Mouse (Mus musculus) embryonic stem cell, embryonic (primary cell): Measurements from ENCODE around the gene Mark2.

Experiments
- CTCF ChIA-PET, 4 experiments: fragments of 300-600 bp in 2 of 4; fragments of 350-600 bp in 2 of 4; sonication (Branson Sonifier 250); formaldehyde crosslinking; loops; one replicate each; lab custom pipeline; 2022; ENCODE audit warnings: inconsistent platforms in 2 of 4; lab: Charles Lee
- POLR2A ChIA-PET, 4 experiments: fragments of 300-600 bp in 2 of 4; fragments of 350-600 bp in 2 of 4; sonication (Branson Sonifier 250); formaldehyde crosslinking; loops; one replicate each; lab custom pipeline; 2022; ENCODE audit warnings: antibody characterized with exemption in 4 of 4, inconsistent platforms in 1 of 4; lab: Charles Lee

Mark2 gene

GRCm38 (mm10) chr19:7341512-7342397 lies at the start of gene Mark2:
TSS of gene Mark2 (minus strand) at chr19:7341860.
- CTCF ChIA-PET: interaction anchor here (0.6 to 1.3 kb wide), 18 partner anchors 9 to 362 kb away, joined by 3 to 6 read pairs (median 3); partner anchors contain the start of gene Rcor2 (in 1 of the 4)

GRCm38 (mm10) chr19:7388488-7388887 lies 46.8 kb upstream of the Mark2 start:
- POLR2A ChIA-PET: interaction anchor here (0.5 to 1.7 kb wide), 32 partner anchors 11 to 1777 kb away, joined by 3 to 9 read pairs (median 4); partner anchors contain the start of gene Atl3 (in 1 of the 4)
- CTCF ChIA-PET: interaction anchor here in 3 of 4 experiments (0.5 to 1.1 kb wide), 12 partner anchors 8 to 455 kb away, joined by 3 to 7 read pairs (median 4); partner anchors contain the start of gene 2700081O15Rik (in 1 of the 3)

More at GRCm38 (mm10) chr19:7341512-7342397, at the start of gene Mark2:
- POLR2A ChIA-PET: interaction anchor here (0.6 to 7.8 kb wide), 71 partner anchors 8 to 1461 kb away, joined by 3 to 97 read pairs (median 4); partner anchors contain the start of genes Naa40 (in 2 of the 4), Cox8a (in 1 of the 4), Dnajc4 (in 1 of the 4) and Otub1 (in 1 of the 4)

GRCm38 (mm10) chr19:7386042-7386441 lies 44.4 kb upstream of the Mark2 start:
- CTCF ChIA-PET: interaction anchor here in 1 of 4 experiments (0.9 kb wide), 1 partner anchor 10 kb away, joined by 3 read pairs; no protein-coding TSS in a partner anchor
- POLR2A ChIA-PET: interaction anchor here in 1 of 4 experiments (0.8 to 1.9 kb wide), 6 partner anchors 8 to 124 kb away, joined by 3 to 7 read pairs (median 4); no protein-coding TSS in a partner anchor

- POLR2A ChIA-PET: interaction anchor here (0.6 to 6.7 kb wide), 24 partner anchors 9 to 1340 kb away, joined by 3 to 49 read pairs (median 5); partner anchors contain the start of genes 2700081O15Rik (in 1 of the 4), Mark2 (in 1 of the 4) and Slc3a2 (in 1 of the 4)
- CTCF ChIA-PET: no interaction called here
These were observed 41.5 kb upstream of the Mark2 start, which contains the start of gene Spindoc for GRCm38 (mm10) chr19:7382903-7383865. TSS of gene Spindoc (minus strand) at chr19:7382994.

- ChIA-PET POLR2A (interaction anchor here in 3 of 4 experiments (0.6 to 6.7 kb wide), 25 partner anchors 8 to 325 kb away, joined by 3 to 49 read pairs (median 6); partner anchors contain the start of genes 2700081O15Rik (in 1 of the 3) and Mark2 (in 1 of the 3)), CTCF (no interaction called here)
These were observed 40.7 kb upstream of the Mark2 start for GRCm38 (mm10) chr19:7382248-7382902.

GRCm38 (mm10) chr19:7381906-7382247 lies 40.2 kb upstream of the Mark2 start:
- CTCF ChIA-PET: no interaction called here
- POLR2A ChIA-PET: interaction anchor here (0.6 to 6.7 kb wide), 25 partner anchors 9 to 324 kb away, joined by 3 to 49 read pairs (median 4); partner anchors contain the start of genes 2700081O15Rik (in 1 of the 4), Cox8a (in 1 of the 4), Mark2 (in 1 of the 4) and Naa40 (in 1 of the 4)

- CTCF ChIA-PET: interaction anchor here in 3 of 4 experiments (0.7 to 0.8 kb wide), 3 partner anchors 8 to 453 kb away, joined by 3 to 6 read pairs (median 3); no protein-coding TSS in a partner anchor
- POLR2A ChIA-PET: interaction anchor here in 2 of 4 experiments (0.6 to 6.7 kb wide), 16 partner anchors 9 to 556 kb away, joined by 3 to 49 read pairs (median 4); partner anchors contain the start of gene Mark2 (in 1 of the 2)
These were observed 36.0 kb upstream of the Mark2 start for GRCm38 (mm10) chr19:7377639-7378038.

GRCm38 (mm10) chr19:7374491-7374890 lies 32.8 kb upstream of the Mark2 start:
- POLR2A ChIA-PET: interaction anchor here in 3 of 4 experiments (0.6 to 2.7 kb wide), 19 partner anchors 9 to 112 kb away, joined by 3 to 11 read pairs (median 4); partner anchors contain the start of genes Spindoc (in 2 of the 3) and 2700081O15Rik (in 1 of the 3)

GRCm38 (mm10) chr19:7369469-7369868 lies 27.8 kb upstream of the Mark2 start:
- ChIA-PET POLR2A (interaction anchor here in 3 of 4 experiments (0.6 to 11.2 kb wide), 27 partner anchors 7 to 209 kb away, joined by 3 to 129 read pairs (median 4); partner anchors contain the start of genes Spindoc (in 2 of the 3), 2700081O15Rik (in 1 of the 3), Mark2 (in 1 of the 3) and Naa40 (in 1 of the 3)), CTCF (interaction anchor here in 3 of 4 experiments (0.6 kb wide), 3 partner anchors 8 to 1721 kb away, joined by 3 to 5 read pairs (median 5); no protein-coding TSS in a partner anchor)

More at GRCm38 (mm10) chr19:7374491-7374890, 32.8 kb upstream of the Mark2 start:
- CTCF ChIA-PET: no interaction called here

GRCm38 (mm10) chr19:7353636-7354035 lies 12.0 kb upstream of the Mark2 start:
- CTCF ChIA-PET: interaction anchor here (0.5 to 2.6 kb wide), 20 partner anchors 8 to 485 kb away, joined by 3 to 8 read pairs (median 3); partner anchors contain the start of genes 2700081O15Rik (in 1 of the 4) and Mark2 (in 1 of the 4)
- POLR2A ChIA-PET: interaction anchor here (0.6 to 12.6 kb wide), 50 partner anchors 8 to 1623 kb away, joined by 3 to 129 read pairs (median 4); partner anchors contain the start of genes Mark2 (in 3 of the 4), Spindoc (in 2 of the 4), 2700081O15Rik (in 1 of the 4) and Cox8a (in 1 of the 4)

- ChIA-PET POLR2A (interaction anchor here (0.6 to 12.6 kb wide), 44 partner anchors 8 to 1623 kb away, joined by 3 to 129 read pairs (median 4); partner anchors contain the start of genes Mark2 (in 2 of the 4), Spindoc (in 2 of the 4), 2700081O15Rik (in 1 of the 4) and Cox8a (in 1 of the 4)), CTCF (interaction anchor here (0.5 to 2.6 kb wide), 16 partner anchors 8 to 484 kb away, joined by 3 to 8 read pairs (median 3); partner anchors contain the start of gene 2700081O15Rik (in 1 of the 4))
These were observed 11.3 kb upstream of the Mark2 start for GRCm38 (mm10) chr19:7352809-7353495.

- CTCF ChIA-PET: interaction anchor here in 1 of 4 experiments (0.5 to 1.2 kb wide), 4 partner anchors 47 to 1368 kb away, joined by 3 to 4 read pairs (median 3); no protein-coding TSS in a partner anchor
These were observed 8.3 kb upstream of the Mark2 start for GRCm38 (mm10) chr19:7349993-7350392.

GRCm38 (mm10) chr19:7345235-7345755 lies 3.6 kb upstream of the Mark2 start:
- ChIA-PET CTCF (interaction anchor here (0.5 to 2.0 kb wide), 30 partner anchors 9 to 288 kb away, joined by 3 to 20 read pairs (median 4); partner anchors contain the start of gene Cox8a (in 1 of the 4)), POLR2A (interaction anchor here (0.6 to 3.0 kb wide), 20 partner anchors 8 to 851 kb away, joined by 3 to 7 read pairs (median 3); partner anchors contain the start of gene Cox8a (in 1 of the 4))

More at GRCm38 (mm10) chr19:7349993-7350392, 8.3 kb upstream of the Mark2 start:
- POLR2A ChIA-PET: interaction anchor here (0.6 to 12.6 kb wide), 16 partner anchors 8 to 85 kb away, joined by 3 to 129 read pairs (median 4); partner anchors contain the start of genes Mark2 (in 3 of the 4) and Spindoc (in 1 of the 4)

GRCm38 (mm10) chr19:7342646-7343045 lies 986 bp upstream of the Mark2 start:
- ChIA-PET POLR2A (interaction anchor here (0.8 to 7.8 kb wide), 16 partner anchors 7 to 277 kb away, joined by 3 to 97 read pairs (median 9); partner anchors contain the start of genes Cox8a (in 1 of the 4), Naa40 (in 1 of the 4) and Rcor2 (in 1 of the 4)), CTCF (interaction anchor here in 2 of 4 experiments (0.6 to 1.3 kb wide), 6 partner anchors 11 to 239 kb away, joined by 3 to 5 read pairs (median 3); no protein-coding TSS in a partner anchor)
